Mouse (Mus musculus): ENCODE results near the gene Cradd. TPM values are rescaled to one million over a fixed set of nuclear protein-coding genes. Genes with fewer than 3 reads are reported as not detected.

Gene Cradd
- polyA plus RNA-seq, 1 experiment from 2014 or later, result 10.4 TPM

- peaks cover 14% of the 10 kb centered on the region; the same call in 1 of the 2 replicates for H3K4me1 ChIP-seq (ENCODE audit: insufficient read depth, low read length)
- WGBS, result 86% methylated on average over 4 of the region's 4 CpGs
- no peak overlapping the region for H3K9ac ChIP-seq (replicated peaks; ENCODE audit: low read length)
- ATAC-seq (ENCODE audit: low FRiP score, low TSS enrichment), result no peak
- no peak overlapping the region for H3K4me2 ChIP-seq (replicated peaks; ENCODE audit: low read depth, low read length)
- peaks cover 30% of the 10 kb centered on the region for H3K27me3 ChIP-seq (ENCODE audit: insufficient read depth, low read length)
- H3K36me3 ChIP-seq (ENCODE audit: insufficient read depth, low read length), result no peaks in the 10 kb centered on the region
- no peak overlapping the region for H3K4me3 ChIP-seq (ENCODE audit: low read length)
- no peaks in the 10 kb centered on the region for H3K9me3 ChIP-seq (ENCODE audit: low read length)
- H3K27ac ChIP-seq (ENCODE audit: low read length), result no peak overlapping the region
Measured at GRCm38 (mm10) chr10:95265576-95265975, 58.4 kb downstream of the Cradd start.

GRCm38 (mm10) chr10:95264485-95265321, 59.2 kb downstream of the Cradd start:
- peak overlapping the region; percentile 41 for H3K4me3 ChIP-seq (ENCODE audit: low read length)
- 5% methylated on average over 37 of the region's 37 CpGs for WGBS
- H3K4me2 ChIP-seq (replicated peaks; ENCODE audit: low read depth, low read length), result peak overlapping the region; percentile 60
- no peaks in the 10 kb centered on the region for H3K9me3 ChIP-seq (ENCODE audit: low read length)
- H3K27me3 ChIP-seq (ENCODE audit: insufficient read depth, low read length), result peaks cover 30% of the 10 kb centered on the region
- H3K27ac ChIP-seq (ENCODE audit: low read length), result no peak overlapping the region
- ATAC-seq (ENCODE audit: low FRiP score, low TSS enrichment), result peak; percentile 46
- H3K4me1 ChIP-seq (ENCODE audit: insufficient read depth, low read length), result peaks cover 14% of the 10 kb centered on the region; the same call in 1 of the 2 replicates
- peak overlapping the region; percentile 37 for H3K9ac ChIP-seq (replicated peaks; ENCODE audit: low read length)
- no peaks in the 10 kb centered on the region for H3K36me3 ChIP-seq (ENCODE audit: insufficient read depth, low read length)

GRCm38 (mm10) chr10:95262388-95262787, 61.5 kb downstream of the Cradd start:
- no peak overlapping the region for H3K9ac ChIP-seq (replicated peaks; ENCODE audit: low read length)
- 34% methylated on average over 11 of the region's 11 CpGs for WGBS
- ATAC-seq (ENCODE audit: low FRiP score, low TSS enrichment), result no peak
- no peaks in the 10 kb centered on the region for H3K9me3 ChIP-seq (ENCODE audit: low read length)
- peaks cover 26% of the 10 kb centered on the region for H3K27me3 ChIP-seq (ENCODE audit: insufficient read depth, low read length)
- no peak overlapping the region for H3K4me2 ChIP-seq (replicated peaks; ENCODE audit: low read depth, low read length)
- no peaks in the 10 kb centered on the region for H3K36me3 ChIP-seq (ENCODE audit: insufficient read depth, low read length)
- peaks cover 14% of the 10 kb centered on the region; the same call in 1 of the 2 replicates for H3K4me1 ChIP-seq (ENCODE audit: insufficient read depth, low read length)
- H3K27ac ChIP-seq (ENCODE audit: low read length), result no peak overlapping the region
- no peak overlapping the region for H3K4me3 ChIP-seq (ENCODE audit: low read length)

DNA sequence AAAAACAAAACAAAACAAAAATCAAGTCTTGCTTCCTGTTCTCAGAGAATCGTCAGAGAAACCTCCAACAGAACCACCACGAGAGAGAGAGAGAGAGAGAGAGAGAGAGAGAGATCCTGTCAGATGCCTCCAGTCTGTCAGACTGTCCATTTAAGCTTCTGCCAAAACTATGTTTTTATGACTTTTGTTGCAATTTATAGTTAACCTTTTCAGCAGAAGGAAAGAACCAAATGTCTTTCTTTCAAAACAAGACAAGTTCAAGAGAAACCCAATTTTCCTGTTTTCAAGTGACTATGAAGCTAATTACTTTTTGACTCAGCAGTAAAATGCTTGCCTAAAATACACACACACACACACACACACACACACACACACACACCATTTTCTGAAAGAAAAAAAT, 62.7 kb downstream of the Cradd start:
- Histone ChIP-seq H3K9me3 (ENCODE audit: low read length) (no peaks in the 10 kb centered on the region), H3K27ac (ENCODE audit: low read length) (no peak overlapping the region), H3K4me3 (ENCODE audit: low read length) (no peak overlapping the region), H3K36me3 (ENCODE audit: insufficient read depth, low read length) (no peaks in the 10 kb centered on the region), H3K27me3 (ENCODE audit: insufficient read depth, low read length) (peaks cover 19% of the 10 kb centered on the region), H3K4me1 (ENCODE audit: insufficient read depth, low read length) (peaks cover 15% of the 10 kb centered on the region; the same call in 1 of the 2 replicates), H3K4me2 (replicated peaks; ENCODE audit: low read depth, low read length) (no peak overlapping the region), H3K9ac (replicated peaks; ENCODE audit: low read length) (no peak overlapping the region)
- ATAC-seq (ENCODE audit: low FRiP score, low TSS enrichment), result no peak
- WGBS, result 42% methylated on average over 2 of the region's 2 CpGs

DNA sequence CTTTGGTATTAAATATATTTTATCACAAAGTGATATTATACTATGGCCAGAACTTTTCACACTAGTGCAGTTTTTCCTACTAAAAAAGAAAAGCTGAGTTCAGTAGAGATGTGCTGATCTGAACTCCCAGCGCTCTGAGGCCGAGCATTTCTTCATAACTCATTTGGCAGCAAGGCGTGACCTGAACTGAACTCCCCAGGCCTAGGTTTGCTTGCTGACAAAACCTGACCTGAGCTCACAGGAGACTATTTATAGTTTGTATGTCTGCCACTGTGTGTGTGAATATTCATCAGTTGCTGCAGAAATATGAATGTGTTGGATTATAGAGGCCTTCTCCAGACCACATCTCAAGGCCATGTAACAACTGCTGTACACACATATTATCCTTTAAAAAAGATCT, 63.5 kb downstream of the Cradd start:
- ATAC-seq (ENCODE audit: low FRiP score, low TSS enrichment), result no peak
- Histone ChIP-seq H3K9ac (replicated peaks; ENCODE audit: low read length) (no peak overlapping the region), H3K4me3 (ENCODE audit: low read length) (no peak overlapping the region), H3K27ac (ENCODE audit: low read length) (no peak overlapping the region), H3K36me3 (ENCODE audit: insufficient read depth, low read length) (no peaks in the 10 kb centered on the region), H3K4me2 (replicated peaks; ENCODE audit: low read depth, low read length) (no peak overlapping the region), H3K27me3 (ENCODE audit: insufficient read depth, low read length) (peaks cover 10% of the 10 kb centered on the region), H3K9me3 (ENCODE audit: low read length) (no peaks in the 10 kb centered on the region), H3K4me1 (ENCODE audit: insufficient read depth, low read length) (peaks cover 19% of the 10 kb centered on the region; the same call in 1 of the 2 replicates)
- 74% methylated on average over 3 of the region's 3 CpGs for WGBS

- no peaks in the 10 kb centered on the region for H3K9me3 ChIP-seq (ENCODE audit: low read length)
- H3K27me3 ChIP-seq (ENCODE audit: insufficient read depth, low read length), result no peaks in the 10 kb centered on the region; the same call in 1 of the 2 replicates
- no peaks in the 10 kb centered on the region for H3K36me3 ChIP-seq (ENCODE audit: insufficient read depth, low read length)
- no peak overlapping the region for H3K9ac ChIP-seq (replicated peaks; ENCODE audit: low read length)
- no peak for ATAC-seq (ENCODE audit: low FRiP score, low TSS enrichment)
- no peak overlapping the region for H3K4me2 ChIP-seq (replicated peaks; ENCODE audit: low read depth, low read length)
- no peak overlapping the region for H3K4me3 ChIP-seq (ENCODE audit: low read length)
- H3K4me1 ChIP-seq (ENCODE audit: insufficient read depth, low read length), result peaks cover 21% of the 10 kb centered on the region; the same call in 1 of the 2 replicates
- WGBS, result 77% methylated on average over 10 of the region's 10 CpGs
- H3K27ac ChIP-seq (ENCODE audit: low read length), result no peak overlapping the region
Measured at GRCm38 (mm10) chr10:95258471-95259155, 65.3 kb downstream of the Cradd start.

GRCm38 (mm10) chr10:95257979-95258378, 66.0 kb downstream of the Cradd start:
- no peak for ATAC-seq (ENCODE audit: low FRiP score, low TSS enrichment)
- no peak overlapping the region for H3K27ac ChIP-seq (ENCODE audit: low read length)
- H3K36me3 ChIP-seq (ENCODE audit: insufficient read depth, low read length), result no peaks in the 10 kb centered on the region
- peaks cover 21% of the 10 kb centered on the region; the same call in 1 of the 2 replicates for H3K4me1 ChIP-seq (ENCODE audit: insufficient read depth, low read length)
- H3K9me3 ChIP-seq (ENCODE audit: low read length), result no peaks in the 10 kb centered on the region
- no peak overlapping the region for H3K9ac ChIP-seq (replicated peaks; ENCODE audit: low read length)
- WGBS, result 56% methylated on average over 8 of the region's 8 CpGs
- no peaks in the 10 kb centered on the region for H3K27me3 ChIP-seq (ENCODE audit: insufficient read depth, low read length)
- no peak overlapping the region for H3K4me2 ChIP-seq (replicated peaks; ENCODE audit: low read depth, low read length)
- no peak overlapping the region for H3K4me3 ChIP-seq (ENCODE audit: low read length)

DNA sequence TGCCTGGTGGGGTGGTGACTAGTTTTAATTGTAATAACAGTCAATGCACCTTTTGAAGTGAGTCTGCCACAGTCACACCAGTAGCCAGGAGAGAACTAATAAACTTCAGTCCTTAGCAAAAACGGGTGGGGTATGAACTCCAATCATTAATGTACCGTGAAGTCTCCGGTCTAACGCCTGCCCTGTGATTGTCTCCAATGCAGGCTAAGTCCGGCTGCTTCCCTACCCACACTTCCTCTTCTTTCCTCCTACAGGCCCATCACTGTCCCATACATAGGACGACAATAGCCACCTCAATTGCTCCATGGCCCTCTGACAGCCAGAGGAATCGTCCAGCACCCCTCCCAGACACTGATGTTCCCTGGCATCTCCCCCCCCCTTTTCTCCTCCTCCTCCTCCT, 67.8 kb downstream of the Cradd start:
- H3K4me2 ChIP-seq (replicated peaks; ENCODE audit: low read depth, low read length), result no peak overlapping the region
- 19% methylated on average over 7 of the region's 7 CpGs for WGBS

DNA sequence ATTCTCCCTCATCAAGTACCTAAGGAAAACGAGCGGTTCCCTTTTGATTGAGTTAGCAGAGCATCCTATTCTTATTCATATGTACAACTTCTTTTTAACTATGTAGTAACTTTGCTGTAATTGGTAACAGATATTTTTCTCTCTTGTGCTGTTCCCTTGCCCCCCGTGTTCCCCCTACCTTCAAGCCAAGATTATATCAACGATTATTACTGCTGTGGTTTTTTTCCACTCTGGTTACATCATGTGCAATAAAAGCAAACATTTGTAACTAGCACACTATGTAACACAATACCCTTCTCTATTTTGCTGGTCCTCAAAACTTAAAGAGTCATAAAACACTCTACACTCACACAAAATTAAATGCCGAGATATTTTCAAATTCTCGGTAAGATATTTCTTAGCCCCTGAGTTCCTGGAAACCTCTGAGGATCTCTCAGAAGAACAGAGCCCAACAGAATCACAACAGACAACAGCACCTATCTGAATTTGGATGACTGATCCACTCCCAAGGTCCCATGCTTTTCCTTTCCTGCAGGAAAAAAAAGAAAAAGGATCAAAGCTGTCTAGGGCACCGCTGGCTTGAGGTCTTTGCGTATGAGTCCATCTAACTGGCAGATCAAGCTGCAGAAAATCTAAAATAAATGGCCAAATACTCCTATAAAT, 68.8 kb downstream of the Cradd start:
- Histone ChIP-seq H3K36me3 (ENCODE audit: insufficient read depth, low read length) (no peaks in the 10 kb centered on the region), H3K9me3 (ENCODE audit: low read length) (no peaks in the 10 kb centered on the region), H3K4me2 (replicated peaks; ENCODE audit: low read depth, low read length) (no peak overlapping the region), H3K27me3 (ENCODE audit: insufficient read depth, low read length) (no peaks in the 10 kb centered on the region), H3K9ac (replicated peaks; ENCODE audit: low read length) (no peak overlapping the region), H3K27ac (ENCODE audit: low read length) (no peak overlapping the region), H3K4me1 (ENCODE audit: insufficient read depth, low read length) (peaks cover 18% of the 10 kb centered on the region; the same call in 1 of the 2 replicates), H3K4me3 (ENCODE audit: low read length) (no peak overlapping the region)
- no peak for ATAC-seq (ENCODE audit: low FRiP score, low TSS enrichment)
- 56% methylated on average over 8 of the region's 8 CpGs for WGBS

More for the DNA sequence above, 67.8 kb downstream of the Cradd start:
- Histone ChIP-seq H3K9me3 (ENCODE audit: low read length) (no peaks in the 10 kb centered on the region), H3K27ac (ENCODE audit: low read length) (no peak overlapping the region), H3K36me3 (ENCODE audit: insufficient read depth, low read length) (no peaks in the 10 kb centered on the region), H3K4me3 (ENCODE audit: low read length) (no peak overlapping the region), H3K27me3 (ENCODE audit: insufficient read depth, low read length) (no peaks in the 10 kb centered on the region), H3K4me1 (ENCODE audit: insufficient read depth, low read length) (peaks cover 18% of the 10 kb centered on the region; the same call in 1 of the 2 replicates), H3K9ac (replicated peaks; ENCODE audit: low read length) (no peak overlapping the region)
- ATAC-seq (ENCODE audit: low FRiP score, low TSS enrichment), result 0 out of 2 replicates have a peak, but pooled peaks have one; percentile 49

All from kidney, embryonic 16.5 days (tissue).